Mouse (Mus musculus): ENCODE data around the gene Shroom3. TPM values are rescaled to one million over a fixed set of nuclear protein-coding genes. Genes with fewer than 3 reads are reported as not detected.

Gene Shroom3
- 0.57 TPM for polyA plus RNA-seq (2012; fragmentation: generic; extraction: Trizol)
- long read RNA-seq, experiment 1, partial matches to known transcripts = 1 of 2 reads
- long read RNA-seq, experiment 1, other reads (novel, unspliced or antisense) = 1 of 2 reads
- long read RNA-seq, experiment 2, partial matches to known transcripts = 1 of 1 reads
- long read RNA-seq, experiment 2, other reads (novel, unspliced or antisense) = 0 of 1 reads

DNA sequence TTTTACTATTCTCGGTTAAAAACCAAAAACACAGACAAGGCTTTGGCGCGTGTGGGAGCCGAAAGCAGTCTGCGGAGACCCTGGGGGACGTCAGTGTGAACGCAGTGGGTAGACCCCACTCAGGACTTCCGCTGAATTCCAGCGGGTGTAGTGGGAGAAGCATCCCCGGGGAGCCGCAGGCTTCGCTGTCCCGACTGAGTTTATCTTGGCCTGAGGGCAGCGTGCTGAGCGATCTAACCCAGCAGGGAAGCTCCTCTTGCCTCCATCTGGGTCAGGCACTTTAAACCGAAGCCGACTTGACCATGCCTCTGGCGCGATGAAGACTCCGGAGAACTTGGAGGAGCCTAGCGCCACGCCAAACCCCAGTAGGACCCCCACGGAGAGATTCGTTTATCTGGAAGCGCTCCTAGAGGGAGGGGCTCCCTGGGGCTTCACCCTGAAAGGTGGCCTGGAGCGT, at the start of gene Shroom3:
Shroom3 (plus strand) TSS at position 85 of the 457 bp plus-strand sequence.
- H3K79me3 ChIP-seq (ENCODE audit: low read depth) = no peaks in the 10 kb centered on the region
- H3K4me3 ChIP-seq (ENCODE audit: insufficient read depth, poor library complexity, severe bottlenecking) = no peak within 1 kb of the TSS
- TF ChIP-seq CTCF (IDR thresholded peaks at IDR 0.05; ENCODE audit: control insufficient read depth, insufficient read depth, insufficient read length) = no peak
- no peak for TF ChIP-seq CEBPB (IDR thresholded peaks at IDR 0.05; ENCODE audit: low read depth)
- TF ChIP-seq MAX (IDR thresholded peaks at IDR 0.05) = no peak
- TF ChIP-seq USF1 (IDR thresholded peaks at IDR 0.05; ENCODE audit: low read depth) = no peak
- TF ChIP-seq MYOD1 (IDR thresholded peaks at IDR 0.05; ENCODE audit: control insufficient read depth, insufficient read length, low read depth) = no peak
- no peak for TF ChIP-seq MYOG (IDR thresholded peaks at IDR 0.05; ENCODE audit: control insufficient read depth, extremely low read depth, insufficient read length)
- no peak for TF ChIP-seq FOSL1 (IDR thresholded peaks at IDR 0.05; ENCODE audit: insufficient read depth, low read length, poor library complexity, severe bottlenecking)

DNA sequence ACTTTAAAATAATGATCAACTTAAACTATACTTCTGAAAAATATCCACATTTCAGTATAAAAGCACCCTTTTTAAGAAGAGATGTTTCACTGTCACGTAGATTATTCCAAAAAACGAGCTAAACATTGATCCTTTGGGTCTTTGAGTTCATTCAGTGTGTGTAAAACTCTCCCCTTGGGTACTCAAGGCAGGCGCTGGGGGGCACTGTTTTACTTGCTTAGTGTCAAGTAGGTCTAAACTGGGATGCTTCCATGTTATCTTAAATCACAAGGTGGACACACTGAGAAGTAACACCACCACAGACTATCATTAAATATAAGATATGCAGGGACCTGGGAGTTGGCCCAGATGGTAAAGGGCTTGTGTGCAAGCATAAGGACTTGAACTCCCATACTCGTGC, 49.7 kb upstream of the Shroom3 start:
- TF ChIP-seq USF1 (IDR thresholded peaks at IDR 0.05; ENCODE audit: low read depth) = no peak
- TF ChIP-seq MYOD1 (IDR thresholded peaks at IDR 0.05; ENCODE audit: control insufficient read depth, insufficient read length, low read depth) = no peak
- TF ChIP-seq CTCF (IDR thresholded peaks at IDR 0.05; ENCODE audit: control insufficient read depth, insufficient read depth, insufficient read length) = no peak
- no peak for TF ChIP-seq MAX (IDR thresholded peaks at IDR 0.05)
- TF ChIP-seq CEBPB (IDR thresholded peaks at IDR 0.05; ENCODE audit: low read depth) = no peak
- no peak for TF ChIP-seq MYOG (IDR thresholded peaks at IDR 0.05; ENCODE audit: control insufficient read depth, extremely low read depth, insufficient read length)
- TF ChIP-seq FOSL1 (IDR thresholded peaks at IDR 0.05; ENCODE audit: insufficient read depth, low read length, poor library complexity, severe bottlenecking) = no peak
- no peak overlapping the region for H3ac ChIP-seq (ENCODE audit: control insufficient read depth, insufficient read length, low read depth)
- H3K4me3 ChIP-seq (ENCODE audit: insufficient read depth, poor library complexity, severe bottlenecking) = no peak overlapping the region
- H3K36me3 ChIP-seq (ENCODE audit: control insufficient read depth, insufficient read depth) = no peaks in the 10 kb centered on the region
- no peaks in the 10 kb centered on the region for H3K79me2 ChIP-seq (ENCODE audit: control insufficient read depth, insufficient read depth)
- H3K79me3 ChIP-seq (ENCODE audit: low read depth) = no peaks in the 10 kb centered on the region
- H3K27me3 ChIP-seq (ENCODE audit: control insufficient read depth, insufficient read depth, insufficient read length) = no peaks in the 10 kb centered on the region

More for the DNA sequence above, at the start of gene Shroom3:
- no peak within 1 kb of the TSS for H3ac ChIP-seq (ENCODE audit: control insufficient read depth, insufficient read length, low read depth)
- H3K36me3 ChIP-seq (ENCODE audit: control insufficient read depth, insufficient read depth) = no peaks in the 10 kb centered on the region
- peaks cover 3% of the 10 kb centered on the region for H3K27me3 ChIP-seq (ENCODE audit: control insufficient read depth, insufficient read depth, insufficient read length)
- H3K79me2 ChIP-seq (ENCODE audit: control insufficient read depth, insufficient read depth) = no peaks in the 10 kb centered on the region

DNA sequence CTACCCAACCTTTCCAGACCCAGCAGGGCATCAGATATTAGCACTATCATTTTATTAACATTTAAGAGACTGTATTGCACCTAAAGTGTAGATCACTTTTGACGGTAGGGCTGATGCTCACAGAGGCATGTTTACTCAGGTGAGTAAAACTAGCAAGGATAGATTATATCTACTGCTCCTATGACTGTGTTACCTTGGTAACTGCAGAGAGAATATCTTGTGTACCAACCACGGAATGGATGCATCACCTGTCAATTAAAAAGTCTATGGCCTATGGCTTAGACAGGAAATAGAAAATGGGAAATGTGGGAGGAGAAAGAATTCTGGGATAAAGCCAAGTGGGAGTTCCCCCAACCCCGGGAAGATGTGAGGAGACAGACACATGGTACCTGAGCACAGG, 48.3 kb upstream of the Shroom3 start:
- Histone ChIP-seq H3K27me3 (ENCODE audit: control insufficient read depth, insufficient read depth, insufficient read length) (no peaks in the 10 kb centered on the region), H3ac (ENCODE audit: control insufficient read depth, insufficient read length, low read depth) (no peak overlapping the region), H3K79me2 (ENCODE audit: control insufficient read depth, insufficient read depth) (no peaks in the 10 kb centered on the region), H3K79me3 (ENCODE audit: low read depth) (no peaks in the 10 kb centered on the region), H3K36me3 (ENCODE audit: control insufficient read depth, insufficient read depth) (no peaks in the 10 kb centered on the region), H3K4me3 (ENCODE audit: insufficient read depth, poor library complexity, severe bottlenecking) (no peak overlapping the region)
- TF ChIP-seq USF1 (IDR thresholded peaks at IDR 0.05; ENCODE audit: low read depth) = no peak

DNA sequence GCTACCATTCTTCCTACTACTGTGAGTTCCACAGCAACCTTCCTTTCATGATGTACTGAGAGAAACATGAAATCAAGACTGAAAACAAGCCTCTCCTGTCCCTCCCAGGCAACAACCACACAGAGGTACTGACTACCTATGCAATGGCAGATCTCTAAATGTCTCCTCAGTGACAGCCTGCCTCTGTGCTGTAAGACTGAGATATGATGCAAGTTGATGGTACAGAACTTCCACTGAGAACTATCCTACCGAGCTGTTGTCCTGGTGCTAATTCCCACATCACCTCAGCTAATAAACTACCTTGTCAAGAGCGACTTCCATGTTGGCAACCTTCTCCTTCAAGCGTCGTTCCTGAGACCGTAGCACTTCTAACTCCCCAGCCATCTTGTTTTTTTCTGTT, 47.3 kb upstream of the Shroom3 start:
- Histone ChIP-seq H3K27me3 (ENCODE audit: control insufficient read depth, insufficient read depth, insufficient read length) (no peaks in the 10 kb centered on the region), H3K36me3 (ENCODE audit: control insufficient read depth, insufficient read depth) (no peaks in the 10 kb centered on the region), H3K4me3 (ENCODE audit: insufficient read depth, poor library complexity, severe bottlenecking) (no peak overlapping the region), H3K79me3 (ENCODE audit: low read depth) (no peaks in the 10 kb centered on the region), H3K79me2 (ENCODE audit: control insufficient read depth, insufficient read depth) (no peaks in the 10 kb centered on the region), H3ac (ENCODE audit: control insufficient read depth, insufficient read length, low read depth) (no peak overlapping the region)
- TF ChIP-seq USF1 (IDR thresholded peaks at IDR 0.05; ENCODE audit: low read depth) = no peak
- no peak for TF ChIP-seq CEBPB (IDR thresholded peaks at IDR 0.05; ENCODE audit: low read depth)
- TF ChIP-seq MAX (IDR thresholded peaks at IDR 0.05) = no peak
- no peak for TF ChIP-seq CTCF (IDR thresholded peaks at IDR 0.05; ENCODE audit: control insufficient read depth, insufficient read depth, insufficient read length)
- TF ChIP-seq MYOD1 (IDR thresholded peaks at IDR 0.05; ENCODE audit: control insufficient read depth, insufficient read length, low read depth) = no peak
- no peak for TF ChIP-seq MYOG (IDR thresholded peaks at IDR 0.05; ENCODE audit: control insufficient read depth, extremely low read depth, insufficient read length)
- no peak for TF ChIP-seq FOSL1 (IDR thresholded peaks at IDR 0.05; ENCODE audit: insufficient read depth, low read length, poor library complexity, severe bottlenecking)

DNA sequence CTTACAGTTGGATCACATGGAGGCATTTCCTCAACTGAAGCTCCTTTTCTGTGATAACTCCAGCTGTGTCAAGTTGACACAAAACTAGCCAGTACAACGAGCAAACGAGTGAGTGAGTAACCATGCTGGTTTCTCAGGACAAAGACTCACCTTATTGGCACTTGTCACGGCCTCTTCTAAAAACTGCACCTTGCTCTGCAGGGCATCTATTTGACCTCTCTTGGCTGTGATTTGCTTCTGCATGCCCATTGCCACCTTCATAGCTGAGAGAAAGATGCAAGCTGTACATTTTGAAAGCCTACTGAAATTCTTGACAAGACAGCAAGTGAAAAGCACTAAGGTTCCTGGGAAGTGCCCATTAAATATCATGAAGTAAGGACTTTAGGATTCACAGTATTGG, 42.4 kb upstream of the Shroom3 start:
- Histone ChIP-seq H3K79me2 (ENCODE audit: control insufficient read depth, insufficient read depth) (no peaks in the 10 kb centered on the region), H3K27me3 (ENCODE audit: control insufficient read depth, insufficient read depth, insufficient read length) (no peaks in the 10 kb centered on the region), H3ac (ENCODE audit: control insufficient read depth, insufficient read length, low read depth) (no peak overlapping the region), H3K79me3 (ENCODE audit: low read depth) (no peaks in the 10 kb centered on the region), H3K36me3 (ENCODE audit: control insufficient read depth, insufficient read depth) (no peaks in the 10 kb centered on the region), H3K4me3 (ENCODE audit: insufficient read depth, poor library complexity, severe bottlenecking) (no peak overlapping the region)
- TF ChIP-seq MYOD1 (IDR thresholded peaks at IDR 0.05; ENCODE audit: control insufficient read depth, insufficient read length, low read depth) (no peak), FOSL1 (IDR thresholded peaks at IDR 0.05; ENCODE audit: insufficient read depth, low read length, poor library complexity, severe bottlenecking) (no peak), MYOG (IDR thresholded peaks at IDR 0.05; ENCODE audit: control insufficient read depth, extremely low read depth, insufficient read length) (no peak), CEBPB (IDR thresholded peaks at IDR 0.05; ENCODE audit: low read depth) (no peak), MAX (IDR thresholded peaks at IDR 0.05) (no peak), USF1 (IDR thresholded peaks at IDR 0.05; ENCODE audit: low read depth) (no peak), CTCF (IDR thresholded peaks at IDR 0.05; ENCODE audit: control insufficient read depth, insufficient read depth, insufficient read length) (no peak)

DNA sequence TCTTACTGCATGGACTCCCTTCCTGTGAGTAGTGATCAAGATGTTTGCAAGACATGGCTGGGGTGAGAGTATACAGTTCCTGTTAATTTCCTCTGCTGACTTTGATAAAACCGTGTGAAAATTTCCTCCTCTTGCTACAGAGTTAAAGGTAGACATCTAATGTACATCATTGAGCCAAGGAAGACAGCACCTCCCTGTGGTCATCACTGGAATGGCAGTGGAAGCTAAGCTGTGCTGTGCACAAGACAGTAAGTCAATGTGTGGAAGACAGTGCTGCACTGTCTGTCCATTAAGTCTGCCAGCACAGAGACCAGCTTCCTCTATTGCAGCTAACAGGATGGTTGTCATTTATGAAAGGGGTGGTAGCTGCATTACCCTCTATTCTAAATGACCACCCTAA, 27.0 kb upstream of the Shroom3 start:
- Histone ChIP-seq H3K27me3 (ENCODE audit: control insufficient read depth, insufficient read depth, insufficient read length) (peaks cover 3% of the 10 kb centered on the region), H3K79me2 (ENCODE audit: control insufficient read depth, insufficient read depth) (no peaks in the 10 kb centered on the region), H3K36me3 (ENCODE audit: control insufficient read depth, insufficient read depth) (no peaks in the 10 kb centered on the region), H3ac (ENCODE audit: control insufficient read depth, insufficient read length, low read depth) (no peak overlapping the region), H3K4me3 (ENCODE audit: insufficient read depth, poor library complexity, severe bottlenecking) (no peak overlapping the region), H3K79me3 (ENCODE audit: low read depth) (no peaks in the 10 kb centered on the region)
- TF ChIP-seq MAX (IDR thresholded peaks at IDR 0.05) = no peak
- TF ChIP-seq CTCF (IDR thresholded peaks at IDR 0.05; ENCODE audit: control insufficient read depth, insufficient read depth, insufficient read length) = peak; percentile 70
